Mouse (Mus musculus): ENCODE measurements around the gene Heg1. TPM values are rescaled to one million over a fixed set of nuclear protein-coding genes. Genes with fewer than 3 reads are reported as not detected.

Heg1 gene
- polyA plus RNA-seq, 1 experiment, result 23.4 TPM

DNA sequence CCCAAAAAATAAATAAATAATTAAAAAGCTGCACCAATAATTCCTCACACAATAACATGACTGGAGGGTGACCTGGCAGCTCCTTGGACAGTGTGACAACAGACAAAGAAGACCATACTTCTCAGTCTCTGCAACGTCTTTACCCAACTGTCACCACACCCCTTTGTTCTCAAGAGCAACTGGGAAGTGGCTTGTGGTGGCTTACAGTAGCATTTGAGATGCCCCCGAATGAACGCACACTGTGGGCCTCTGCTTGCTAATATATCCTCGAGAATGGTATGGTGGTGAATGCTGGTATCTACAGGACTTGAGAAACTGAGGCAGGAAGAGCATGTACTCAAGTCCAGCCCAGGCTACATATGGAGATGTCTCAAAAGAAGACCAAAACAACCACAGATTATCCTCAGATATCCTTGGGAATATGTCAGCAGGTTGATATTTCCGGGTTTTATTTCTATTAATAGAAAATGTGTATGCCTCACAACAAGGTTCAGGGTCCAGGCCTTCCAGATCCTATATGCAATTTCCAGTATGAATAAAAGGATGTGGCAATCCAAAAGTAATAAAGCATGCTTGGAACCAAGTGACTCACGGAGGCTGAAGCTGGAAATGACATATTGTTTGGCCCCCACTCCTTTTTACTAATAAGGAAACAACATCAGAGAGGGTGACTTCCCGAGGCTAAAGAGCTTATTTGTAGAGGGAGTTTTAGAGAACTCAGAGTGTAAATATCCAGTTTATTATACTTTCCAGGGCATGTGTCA lies 92.8 kb downstream of the Heg1 start:
- DNase-seq (ENCODE audit: low read depth), result no peak
- TF ChIP-seq POLR2A (IDR thresholded peaks at IDR 0.05; ENCODE audit: borderline replicate concordance, extremely low read depth, insufficient read depth, insufficient read length, poor library complexity, severe bottlenecking) (no peak), CTCF (IDR thresholded peaks at IDR 0.05; ENCODE audit: borderline replicate concordance, extremely low read depth, insufficient read depth, insufficient read length) (no peak)

DNA sequence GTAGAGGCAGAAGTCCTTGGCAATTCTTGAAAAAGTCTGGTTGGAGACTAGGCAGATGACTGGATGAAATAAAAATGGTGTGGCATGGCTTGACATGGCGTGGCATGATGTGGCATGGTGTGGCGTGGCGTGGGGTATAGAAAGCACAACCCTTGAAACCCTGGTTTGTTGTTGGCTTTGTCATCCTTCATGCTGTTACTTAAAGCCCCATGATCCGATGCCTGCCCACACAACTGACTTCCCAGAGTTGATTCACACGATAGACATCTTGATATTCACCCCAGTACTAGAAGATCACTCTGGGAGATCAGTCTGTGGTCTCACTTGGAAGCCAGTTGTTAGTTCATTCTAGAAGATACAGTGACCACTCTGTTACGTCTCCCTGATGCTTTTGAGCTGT lies 93.4 kb downstream of the Heg1 start:
- no peak for DNase-seq (ENCODE audit: low read depth)
- no peak for TF ChIP-seq POLR2A (IDR thresholded peaks at IDR 0.05; ENCODE audit: borderline replicate concordance, extremely low read depth, insufficient read depth, insufficient read length, poor library complexity, severe bottlenecking)
- no peak for TF ChIP-seq CTCF (IDR thresholded peaks at IDR 0.05; ENCODE audit: borderline replicate concordance, extremely low read depth, insufficient read depth, insufficient read length)

DNA sequence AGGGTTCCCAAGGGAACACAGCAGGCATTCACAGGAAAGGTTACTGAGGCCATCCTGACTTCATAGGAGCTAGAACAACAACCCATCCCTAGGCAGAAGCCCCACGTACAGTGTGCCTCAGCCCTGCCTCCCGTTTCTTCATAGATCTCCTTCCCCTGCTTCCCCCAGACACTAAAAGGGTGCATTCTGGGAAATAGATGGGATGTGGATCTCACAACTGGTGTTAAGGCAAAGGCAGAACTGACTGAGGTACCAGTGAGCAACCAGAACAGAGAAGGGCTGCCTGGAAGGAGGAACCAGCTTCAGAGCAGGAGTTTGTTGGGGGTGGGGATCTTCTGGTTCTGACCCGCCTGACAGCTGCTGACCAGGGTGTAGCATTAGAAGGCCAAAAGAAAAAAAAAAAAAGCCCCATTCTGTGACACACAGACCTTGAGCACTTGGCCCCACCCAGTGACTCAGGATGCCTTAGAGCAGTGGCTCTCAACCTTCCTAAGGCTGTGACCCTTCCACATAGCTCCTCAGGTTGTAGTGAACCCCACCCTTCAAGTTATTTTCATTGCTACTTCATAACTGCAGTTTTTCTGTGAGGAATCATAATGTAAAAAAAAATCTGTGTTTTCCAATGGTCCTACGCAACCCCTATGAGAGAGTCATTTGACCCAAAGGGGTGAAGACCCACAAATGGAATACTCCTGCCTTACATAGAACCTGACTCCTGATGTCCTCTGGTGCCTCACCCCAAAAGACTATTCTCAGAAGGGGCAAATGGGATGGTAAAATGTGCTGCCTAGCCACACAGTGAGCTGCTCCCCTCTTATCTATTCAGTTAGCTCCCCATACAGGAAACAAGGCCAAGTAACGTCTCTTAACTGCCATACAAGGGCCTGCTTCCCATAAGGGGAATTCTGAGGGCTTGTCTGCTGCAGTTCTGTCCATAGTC lies 97.9 kb downstream of the Heg1 start:
- TF ChIP-seq CTCF (IDR thresholded peaks at IDR 0.05; ENCODE audit: borderline replicate concordance, extremely low read depth, insufficient read depth, insufficient read length), result no peak
- no peak for TF ChIP-seq POLR2A (IDR thresholded peaks at IDR 0.05; ENCODE audit: borderline replicate concordance, extremely low read depth, insufficient read depth, insufficient read length, poor library complexity, severe bottlenecking)
- DNase-seq (ENCODE audit: low read depth), result no peak

DNA sequence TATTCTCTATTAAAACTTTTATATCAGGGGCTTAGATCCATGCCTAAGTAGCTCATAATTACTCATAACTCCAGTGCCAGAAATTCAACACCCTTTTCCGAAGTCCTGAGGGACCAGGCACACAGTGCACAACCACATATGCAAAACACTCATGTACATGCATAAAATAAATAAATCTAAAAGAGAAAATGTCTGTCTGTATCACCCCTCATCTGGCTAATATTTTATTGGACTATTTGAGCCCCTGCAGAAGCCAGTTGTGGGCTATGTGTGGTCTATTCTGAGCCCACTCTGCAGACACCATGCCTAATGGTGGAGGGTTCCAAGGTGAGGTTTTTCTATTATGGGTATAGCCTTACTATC lies 98.5 kb downstream of the Heg1 start:
- TF ChIP-seq POLR2A (IDR thresholded peaks at IDR 0.05; ENCODE audit: borderline replicate concordance, extremely low read depth, insufficient read depth, insufficient read length, poor library complexity, severe bottlenecking), result no peak
- TF ChIP-seq CTCF (IDR thresholded peaks at IDR 0.05; ENCODE audit: borderline replicate concordance, extremely low read depth, insufficient read depth, insufficient read length), result no peak
- DNase-seq (ENCODE audit: low read depth), result no peak

DNA sequence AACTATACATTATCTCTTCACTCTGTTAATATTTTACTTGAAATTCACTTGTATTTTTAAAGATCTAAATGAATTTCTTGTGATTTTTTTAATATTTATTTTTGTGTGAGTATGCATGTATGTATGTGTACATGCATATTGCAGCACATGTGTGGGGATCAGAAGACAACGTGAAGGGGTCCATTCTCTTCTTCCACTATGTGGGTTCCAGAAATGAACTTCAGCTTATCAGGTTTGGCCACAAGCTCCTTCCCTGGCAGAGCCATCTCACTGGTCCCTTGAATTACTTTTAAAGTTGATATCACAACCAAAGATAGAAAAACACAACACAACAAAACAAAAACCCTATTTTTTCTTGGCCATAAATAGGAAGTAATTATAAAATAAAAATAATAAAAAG lies 100.4 kb downstream of the Heg1 start:
- no peak for DNase-seq (ENCODE audit: low read depth)
- TF ChIP-seq POLR2A (IDR thresholded peaks at IDR 0.05; ENCODE audit: borderline replicate concordance, extremely low read depth, insufficient read depth, insufficient read length, poor library complexity, severe bottlenecking) (no peak), CTCF (IDR thresholded peaks at IDR 0.05; ENCODE audit: borderline replicate concordance, extremely low read depth, insufficient read depth, insufficient read length) (no peak)

DNA sequence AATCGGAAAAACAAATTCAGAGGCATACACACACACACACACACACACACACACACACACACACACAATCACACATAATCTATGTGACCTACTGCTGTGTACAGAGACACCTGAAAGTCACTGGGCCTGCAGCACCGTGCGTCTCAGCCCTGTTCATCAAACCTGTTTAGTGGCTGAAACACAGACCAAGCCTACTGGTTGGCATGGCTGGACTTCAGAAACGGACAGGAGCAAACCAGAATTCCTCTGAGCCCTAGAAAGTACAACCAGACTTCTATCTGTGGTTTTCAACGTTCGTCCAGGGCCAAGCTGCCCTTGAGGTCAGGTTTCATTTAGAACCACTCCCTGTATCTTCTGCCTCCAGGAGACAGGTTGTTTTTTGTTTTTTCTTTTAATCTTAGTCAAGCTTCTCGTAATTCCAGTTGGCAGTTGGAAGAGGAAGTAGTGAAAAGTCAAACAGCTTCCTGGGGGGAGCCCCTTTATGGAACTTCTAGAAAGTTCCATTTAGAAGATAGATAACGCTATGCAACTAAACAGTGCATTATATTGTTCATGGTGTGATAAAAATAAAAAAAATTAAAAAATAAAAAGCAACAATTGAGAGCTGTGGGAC lies 101.0 kb downstream of the Heg1 start:
- TF ChIP-seq CTCF (IDR thresholded peaks at IDR 0.05; ENCODE audit: borderline replicate concordance, extremely low read depth, insufficient read depth, insufficient read length) (no peak), POLR2A (IDR thresholded peaks at IDR 0.05; ENCODE audit: borderline replicate concordance, extremely low read depth, insufficient read depth, insufficient read length, poor library complexity, severe bottlenecking) (no peak)
- DNase-seq (ENCODE audit: low read depth), result no peak

DNA sequence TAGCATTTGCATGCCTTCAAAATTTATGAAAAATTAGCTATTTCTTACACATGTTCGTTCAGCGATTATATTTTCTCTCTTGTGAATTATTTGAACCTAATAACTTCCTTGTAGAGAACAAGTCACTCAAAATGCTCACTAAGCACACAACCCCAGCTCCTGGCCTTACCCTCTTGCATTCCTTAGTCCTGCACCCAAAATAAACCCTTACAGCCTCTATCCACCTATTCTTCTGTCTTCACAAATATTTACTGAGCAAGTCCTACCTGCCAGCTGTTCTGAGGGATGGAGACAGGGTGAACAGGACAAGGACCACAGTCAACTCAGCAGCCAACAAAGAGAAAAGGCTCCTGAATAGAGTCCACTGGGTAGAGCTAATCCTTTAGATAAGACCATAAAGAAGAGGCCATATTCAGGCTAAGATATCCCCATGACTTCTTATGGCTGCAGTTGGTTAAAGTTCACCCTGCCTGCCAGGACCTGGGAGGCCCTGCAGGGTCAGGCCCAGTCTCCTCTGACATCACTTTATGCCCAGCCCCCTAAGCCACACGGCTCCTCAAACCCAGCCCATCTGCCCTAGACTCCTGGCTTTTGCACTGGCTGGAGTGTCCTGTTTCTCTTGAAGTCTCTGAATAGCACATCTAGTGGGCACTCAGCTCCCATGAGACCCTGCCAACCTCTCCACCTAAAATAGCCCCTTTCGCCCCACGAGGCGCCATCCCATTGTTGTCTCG lies 102.7 kb downstream of the Heg1 start:
- DNase-seq (ENCODE audit: low read depth), result no peak
- TF ChIP-seq CTCF (IDR thresholded peaks at IDR 0.05; ENCODE audit: borderline replicate concordance, extremely low read depth, insufficient read depth, insufficient read length), result no peak
- no peak for TF ChIP-seq POLR2A (IDR thresholded peaks at IDR 0.05; ENCODE audit: borderline replicate concordance, extremely low read depth, insufficient read depth, insufficient read length, poor library complexity, severe bottlenecking)

DNA sequence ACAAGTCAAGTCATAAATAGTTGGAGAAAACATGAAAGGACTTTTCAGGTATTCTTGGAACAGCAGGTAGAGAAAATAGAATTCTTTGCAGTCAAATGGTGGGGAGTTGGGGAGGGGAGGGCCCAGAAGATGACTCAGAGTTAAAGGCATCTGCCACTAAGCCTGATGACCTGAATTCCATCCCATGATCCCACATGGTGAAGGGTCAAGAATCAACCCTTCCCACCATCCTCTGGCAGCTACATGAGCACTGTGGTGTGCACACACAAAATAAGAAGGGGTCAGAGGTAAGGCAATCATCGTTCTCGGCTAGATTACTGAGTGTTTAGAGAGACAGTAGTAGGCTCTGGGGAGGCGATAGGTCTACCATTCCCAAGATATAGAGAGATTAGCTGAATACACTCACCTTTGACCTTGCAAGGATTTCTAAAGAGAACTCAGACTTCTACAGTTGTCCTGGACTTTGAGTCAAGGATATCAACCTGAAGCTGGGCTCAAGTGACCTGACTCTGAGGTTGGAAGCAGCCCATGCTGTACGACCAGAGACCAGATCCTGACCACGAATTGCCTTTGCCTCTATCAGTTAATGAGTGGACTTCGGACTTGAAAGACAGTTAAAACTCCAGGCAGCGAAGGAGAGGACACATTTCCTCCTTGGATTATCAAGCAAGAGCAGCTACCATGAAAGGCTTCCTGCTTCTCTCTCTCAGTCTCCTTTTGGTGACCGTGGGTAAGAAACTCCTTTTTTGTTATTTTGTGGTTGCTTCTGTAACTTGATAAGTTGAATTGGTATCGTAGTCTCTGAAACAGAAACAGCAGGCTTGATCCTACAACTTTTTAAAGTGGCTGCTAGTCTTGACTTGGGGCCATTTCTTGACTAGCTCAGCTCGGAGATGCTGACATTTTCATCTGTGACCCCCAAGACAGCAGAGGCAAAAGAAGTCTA lies 109.9 kb downstream of the Heg1 start, which contains the start of gene Muc13:
TSS of gene Muc13 (plus strand) at position 192 of the 946 bp plus-strand sequence.
- no peak for DNase-seq (ENCODE audit: low read depth)
- TF ChIP-seq POLR2A (IDR thresholded peaks at IDR 0.05; ENCODE audit: borderline replicate concordance, extremely low read depth, insufficient read depth, insufficient read length, poor library complexity, severe bottlenecking), result no peak
- no peak for TF ChIP-seq CTCF (IDR thresholded peaks at IDR 0.05; ENCODE audit: borderline replicate concordance, extremely low read depth, insufficient read depth, insufficient read length)

DNA sequence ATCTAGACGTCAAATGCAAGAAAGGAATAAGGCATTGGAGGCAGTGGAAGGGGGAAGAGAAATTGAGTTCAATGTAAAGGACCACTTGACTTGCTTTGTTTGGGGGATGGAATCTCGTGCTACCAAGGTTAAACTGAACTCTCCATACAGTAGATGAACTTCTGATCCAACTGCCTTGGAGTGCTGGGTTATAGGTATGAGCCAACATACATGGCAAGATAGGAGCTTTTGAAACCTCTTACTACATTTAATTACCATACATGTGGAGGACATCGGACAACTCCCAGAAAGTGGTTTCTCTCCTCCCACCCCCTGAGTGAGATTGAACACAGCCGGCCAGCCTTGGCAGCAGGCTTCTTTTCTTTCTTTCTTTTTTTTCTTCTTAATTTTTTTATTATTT lies 110.9 kb downstream of the Heg1 start:
- no peak for TF ChIP-seq POLR2A (IDR thresholded peaks at IDR 0.05; ENCODE audit: borderline replicate concordance, extremely low read depth, insufficient read depth, insufficient read length, poor library complexity, severe bottlenecking)
- no peak for TF ChIP-seq CTCF (IDR thresholded peaks at IDR 0.05; ENCODE audit: borderline replicate concordance, extremely low read depth, insufficient read depth, insufficient read length)
- DNase-seq (ENCODE audit: low read depth), result no peak

DNA sequence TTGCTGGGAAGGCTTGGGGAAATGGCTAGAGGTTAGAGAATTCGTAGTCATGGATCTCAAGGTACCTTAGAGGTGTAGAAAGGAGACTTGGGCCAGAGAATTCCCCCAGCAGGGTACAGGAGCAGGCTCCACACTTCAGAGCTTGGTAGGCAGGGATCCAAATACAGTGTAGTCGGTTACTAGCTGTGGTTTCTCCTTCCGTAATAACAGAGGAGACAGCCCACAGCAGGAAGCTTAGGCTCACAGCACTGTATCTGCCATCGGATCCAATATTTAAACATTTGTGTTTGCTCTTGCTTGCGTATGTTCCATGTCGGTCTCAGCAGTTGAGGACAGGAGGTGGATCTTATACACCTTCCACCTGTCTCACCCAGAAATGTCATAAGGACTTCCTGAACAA lies 111.7 kb downstream of the Heg1 start:
- DNase-seq (ENCODE audit: low read depth), result no peak

More for the DNA sequence above, 111.7 kb downstream of the Heg1 start:
- TF ChIP-seq CTCF (IDR thresholded peaks at IDR 0.05; ENCODE audit: borderline replicate concordance, extremely low read depth, insufficient read depth, insufficient read length) (no peak), POLR2A (IDR thresholded peaks at IDR 0.05; ENCODE audit: borderline replicate concordance, extremely low read depth, insufficient read depth, insufficient read length, poor library complexity, severe bottlenecking) (no peak)
